Mouse (Mus musculus) embryonic fibroblast, embryonic 13.5 days (primary cell): Measurements from ENCODE around the gene Ank.

Experiments
- CTCF ChIP-seq: IDR thresholded peaks from 2 replicates; pipeline ENCODE4 v1.5.1; 2011; ENCODE audit warnings: mild to moderate bottlenecking, control low read depth, low read length, moderate library complexity, borderline replicate concordance; ENCODE audit not compliant: insufficient read depth
- POLR2A ChIP-seq: IDR thresholded peaks from 2 replicates; pipeline ENCODE4 v1.6.1; 2011; ENCODE audit warnings: low read depth, mild to moderate bottlenecking, control low read depth, low read length, moderate library complexity

- TF ChIP-seq CTCF (no peak), POLR2A (no peak)
These were observed 121.8 kb downstream of the Ank start for GRCm38 (mm10) chr15:27588087-27588826.
